Mouse (Mus musculus): ENCODE measurements at regions not wholly inside any gene's neighbourhood (a gene's known extent, or its start where the extent isn't known, plus 50 kb on each side); places are given as distances from the start of the nearest gene placed in this dataset.

DNA sequence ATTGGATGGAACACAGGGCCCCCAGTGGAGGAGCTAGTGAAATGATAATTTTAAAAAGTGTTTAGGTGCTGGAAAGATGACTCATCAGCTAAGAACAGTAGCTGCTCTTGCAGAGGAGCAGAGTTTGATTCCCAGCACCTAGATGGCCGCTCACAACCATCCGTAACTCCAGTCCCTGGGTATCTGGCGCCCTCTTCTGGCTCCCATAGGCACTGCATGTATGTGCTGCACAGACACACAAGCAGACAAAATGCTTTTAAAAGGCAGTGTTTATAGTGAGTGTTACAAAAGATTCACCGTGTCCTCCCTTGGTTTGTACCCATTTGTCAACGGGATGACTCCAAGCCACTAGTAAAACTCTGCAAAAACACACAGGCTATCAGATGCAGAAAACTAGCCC lies 75.0 kb upstream of the Arl4c start:
- no peak for TF ChIP-seq POLR2A (IDR thresholded peaks at IDR 0.05; ENCODE audit: low read depth, low read length)
- TF ChIP-seq CTCF (conservative IDR thresholded peaks at IDR 0.05; ENCODE audit: insufficient read depth, insufficient read length, low read depth, low read length), result peak; percentile 50

All from kidney, adult 2 months (tissue).